In genomic region chr4:134923258-134924018, GRCm38 (mm10) we compare ENCODE assay signal across 8 mouse cellular contexts. TPM values are rescaled to one million over a fixed set of nuclear protein-coding genes. Genes with fewer than 3 reads are reported as not detected.
DNase-seq lines count a peak whose midpoint lies in the region; ATAC-seq lines count a peak whose summit lies in the region.

Rsrp1 (plus strand) TSS chr4:134923592.

- ATAC-seq in inflammation-experienced regulatory T-cells, adult 6 months: peak; percentile 65
- peak; percentile 78 for ATAC-seq in megakaryocyte-erythroid progenitor cell, adult 5-6 weeks (replicated peaks; ENCODE audit: low FRiP score, low TSS enrichment, poor library complexity, severe bottlenecking)

- peak; percentile 98 for DNase-seq in adipocyte (ENCODE audit: low spot score)
- peak; percentile 100 for DNase-seq in embryo, embryonic 10 days (ENCODE audit: low spot score)
- DNase-seq in gastrocnemius, postnatal 14 days: peak; percentile 99
- DNase-seq in left cerebral cortex, postnatal 10 days (ENCODE audit: extremely low spot score in 1 of 2, low spot score in 2 of 2): peak; percentile 99
- peak; percentile 98 for DNase-seq in right cerebral cortex, postnatal 25 days
- DNase-seq in urinary bladder, postnatal 4 days (ENCODE audit: low spot score in 2 of 2): peak; percentile 98

- intact Hi-C loops in gastrocnemius, postnatal 14 days (cut with DNase I; ENCODE audit: low total_unique reads): no loop called here
- intact Hi-C loops in left cerebral cortex, postnatal 10 days (cut with DNase I): no loop called here

RNA-seq across cellular contexts. Expression of gene Rsrp1, which starts in this region (rescaled TPM):
- total RNA-seq in gastrocnemius, postnatal 14 days (2021): 100 to 1,000 TPM in 1 of 2 experiments, 10 to 100 TPM in 1; 76.9 to 163 TPM
- 100 to 1,000 TPM; 184 to 307 (median 297) TPM for polyA plus RNA-seq in inflammation-experienced regulatory T-cells, adult 6 months (2017; shearing (Covaris generic))
- total RNA-seq in left cerebral cortex, postnatal 10 days (2021): 100 to 1,000 TPM; 256 to 271 TPM
- total RNA-seq in megakaryocyte-erythroid progenitor cell, adult 5-6 weeks (2014; fragmentation: Nextera tagmentation): 371 and 563 TPM in 2 replicates
- total RNA-seq in megakaryocyte-erythroid progenitor cell, adult 5-6 weeks (2017): 122 and 226 TPM in 2 replicates

Comparison
In these comparisons a context has a peak if more than half of its experiments do, and no peak if none do; other contexts are left out.
1. Peak in every context shown above with its lines: DNase-seq and ATAC-seq.